Mouse (Mus musculus) cortical plate, adult 2 months (tissue): Measurements from ENCODE around the gene Prkar2a.

Experiments
- CTCF ChIP-seq: fragments of 200-500 bp; IDR thresholded peaks from 2 replicates; pipeline ENCODE4 v1.5.1; 2011; ENCODE audit warnings: mild to moderate bottlenecking, control low read depth, low read length; ENCODE audit not compliant: insufficient read depth; ENCODE audit errors: extremely low read depth
- POLR2A ChIP-seq: fragments of 200-500 bp; IDR thresholded peaks from 2 replicates; pipeline ENCODE4 v1.6.1; 2011; ENCODE audit warnings: mild to moderate bottlenecking, low read length, control low read depth; ENCODE audit not compliant: insufficient read depth; ENCODE audit errors: extremely low read depth

DNA sequence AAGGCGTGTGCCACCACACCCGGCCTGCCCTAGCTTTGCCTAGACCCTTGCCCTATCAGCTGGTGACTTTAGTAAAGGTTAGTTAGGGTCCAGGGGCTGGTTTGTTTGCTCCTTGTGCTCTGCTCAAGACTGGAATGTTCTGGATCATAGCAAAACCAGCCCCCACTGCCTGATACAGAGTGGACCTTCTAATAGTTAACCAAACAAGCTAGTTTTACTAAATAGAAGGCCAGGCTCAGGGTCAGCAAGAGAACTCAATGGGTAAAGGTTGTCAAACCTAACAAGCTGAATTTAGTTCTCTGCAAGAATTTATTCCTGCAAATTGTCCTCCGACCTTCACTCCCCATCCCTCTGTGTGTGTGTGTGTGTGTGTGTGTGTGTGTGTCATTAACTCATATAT is 64.9 kb downstream of the Prkar2a start:
- TF ChIP-seq POLR2A (no peak), CTCF (no peak)
